Mouse (Mus musculus) heart, embryonic 13.5 days (tissue): Measurements from ENCODE around the gene Casp1. TPM values are rescaled to one million over a fixed set of nuclear protein-coding genes. Genes with fewer than 3 reads are reported as not detected.

ENCODE experiments used
- ATAC-seq: fragments of 200-750 bp; cut with Nextera tagmentation; 2 replicates; pipeline ENCODE4 v1.8.0; 2017; ENCODE audit warnings: moderate TSS enrichment; ENCODE audit not compliant: insufficient number of reproducible peaks, low FRiP score, low TSS enrichment; ENCODE audit errors: extremely low read depth
- H3K27ac ChIP-seq: fragments of 300-500 bp; sonication (generic); replicated peaks from 2 replicates; pipeline ENCODE4 v1.5.1; 2015; ENCODE audit warnings: moderate library complexity, mild to moderate bottlenecking, inconsistent platforms
- H3K27me3 ChIP-seq: fragments of 300-500 bp; sonication (generic); replicated peaks from 2 replicates; pipeline ENCODE4 v1.6.1; 2015; ENCODE audit warnings: mild to moderate bottlenecking, inconsistent platforms
- H3K36me3 ChIP-seq: fragments of 300-500 bp; sonication (generic); 2 replicates; pipeline ENCODE4 v1.6.1; 2015; ENCODE audit warnings: mild to moderate bottlenecking, inconsistent platforms
- H3K4me1 ChIP-seq: fragments of 300-500 bp; sonication (generic); 2 replicates; pipeline ENCODE4 v1.6.1; 2015; ENCODE audit warnings: inconsistent platforms
- H3K4me2 ChIP-seq: fragments of 300-500 bp; sonication (generic); 2 replicates; pipeline ENCODE4 v1.6.1; 2015; ENCODE audit warnings: inconsistent platforms, mild to moderate bottlenecking, moderate library complexity
- H3K4me3 ChIP-seq: fragments of 300-500 bp; sonication (generic); 2 replicates; pipeline ENCODE4 v1.5.1; 2015; ENCODE audit warnings: moderate library complexity, mild to moderate bottlenecking, inconsistent platforms
- H3K9ac ChIP-seq: fragments of 300-500 bp; sonication (generic); 2 replicates; pipeline ENCODE4 v1.6.1; 2015; ENCODE audit warnings: inconsistent platforms, mild to moderate bottlenecking, moderate library complexity
- H3K9me3 ChIP-seq: fragments of 300-500 bp; sonication (generic); 2 replicates; pipeline ENCODE4 v1.6.1; 2016; ENCODE audit warnings: inconsistent platforms
- WGBS: fragments of 180-500 bp; shearing (Covaris S2); methylation state at CpG from one replicate; pipeline ENCODE4 v1.1.7; 2015; ENCODE audit warnings: mixed read lengths; 5-methylcytosine and 5-hydroxymethylcytosine counted together
- polyA plus RNA-seq: library from polyadenylated mRNA; unstranded; fragments of >200 nt; fragmentation: Nextera tagmentation; extraction: Ambion mirVana; gene quantifications from 2 replicates; pipeline ENCODE4 v1.2.1, GENCODE M21; 2015

The Casp1 gene
- 0.70 and 0.79 TPM in 2 replicates for polyA plus RNA-seq

- ATAC-seq: no peak
- Histone ChIP-seq H3K4me1 (no peaks in the 10 kb centered on the region), H3K4me3 (no peak within 1 kb of the TSS), H3K36me3 (no peaks in the 10 kb centered on the region), H3K9me3 (no peaks in the 10 kb centered on the region), H3K9ac (no peak within 1 kb of the TSS), H3K27ac (no peak within 1 kb of the TSS), H3K27me3 (no peaks in the 10 kb centered on the region), H3K4me2 (no peak within 1 kb of the TSS)
- 68% methylated on average over 11 of the region's 11 CpGs for WGBS
Measured at GRCm38 (mm10) chr9:5298329-5299131, at the start of gene Casp1. Gene Casp1 (plus strand): TSS chr9:5298517.

GRCm38 (mm10) chr9:5263951-5264475, 34.3 kb upstream of the Casp1 start:
- no peak overlapping the region for H3K4me3 ChIP-seq
- H3K4me1 ChIP-seq: no peaks in the 10 kb centered on the region
- H3K9me3 ChIP-seq: no peaks in the 10 kb centered on the region
- 63% methylated on average over 2 of the region's 2 CpGs for WGBS
- H3K9ac ChIP-seq: no peak overlapping the region
- no peaks in the 10 kb centered on the region for H3K36me3 ChIP-seq
- no peaks in the 10 kb centered on the region for H3K27me3 ChIP-seq
- H3K4me2 ChIP-seq: no peak overlapping the region
- no peak overlapping the region for H3K27ac ChIP-seq
- no peak for ATAC-seq

GRCm38 (mm10) chr9:5270274-5270673, 28.0 kb upstream of the Casp1 start:
- no peaks in the 10 kb centered on the region for H3K9me3 ChIP-seq
- ATAC-seq: no peak
- no peaks in the 10 kb centered on the region for H3K4me1 ChIP-seq
- no peaks in the 10 kb centered on the region for H3K36me3 ChIP-seq
- 64% methylated on average over 2 of the region's 2 CpGs for WGBS
- no peak overlapping the region for H3K4me3 ChIP-seq
- no peak overlapping the region for H3K9ac ChIP-seq
- no peaks in the 10 kb centered on the region for H3K27me3 ChIP-seq
- no peak overlapping the region for H3K4me2 ChIP-seq
- no peak overlapping the region for H3K27ac ChIP-seq

- no peaks in the 10 kb centered on the region for H3K9me3 ChIP-seq
- H3K27ac ChIP-seq: peak overlapping the region; percentile 45; the same call in 1 of the 2 replicates
- H3K9ac ChIP-seq: no peak overlapping the region
- no peaks in the 10 kb centered on the region for H3K4me1 ChIP-seq
- 62% methylated on average over 1 of the region's 1 CpGs for WGBS
- H3K27me3 ChIP-seq: no peaks in the 10 kb centered on the region
- no peaks in the 10 kb centered on the region for H3K36me3 ChIP-seq
- no peak for ATAC-seq
- no peak overlapping the region for H3K4me3 ChIP-seq
- no peak overlapping the region for H3K4me2 ChIP-seq
Measured at GRCm38 (mm10) chr9:5270884-5271283, 27.4 kb upstream of the Casp1 start.

- H3K36me3 ChIP-seq: no peaks in the 10 kb centered on the region
- H3K4me1 ChIP-seq: no peaks in the 10 kb centered on the region
- WGBS: 53% methylated on average over 6 of the region's 6 CpGs
- H3K9ac ChIP-seq: no peak overlapping the region
- no peak for ATAC-seq
- no peaks in the 10 kb centered on the region for H3K9me3 ChIP-seq
- H3K4me3 ChIP-seq: no peak overlapping the region
- H3K27ac ChIP-seq: peak overlapping the region; percentile 45
- H3K4me2 ChIP-seq: no peak overlapping the region
- H3K27me3 ChIP-seq: no peaks in the 10 kb centered on the region
Measured at GRCm38 (mm10) chr9:5271334-5271845, 26.9 kb upstream of the Casp1 start.

GRCm38 (mm10) chr9:5286071-5286470, 12.2 kb upstream of the Casp1 start:
- Histone ChIP-seq H3K9ac (no peak overlapping the region), H3K4me3 (no peak overlapping the region), H3K27me3 (no peaks in the 10 kb centered on the region), H3K4me1 (no peaks in the 10 kb centered on the region), H3K4me2 (no peak overlapping the region), H3K9me3 (peaks cover 3% of the 10 kb centered on the region; the same call in 1 of the 2 replicates), H3K36me3 (no peaks in the 10 kb centered on the region), H3K27ac (no peak overlapping the region)
- 74% methylated on average over 2 of the region's 2 CpGs for WGBS
- ATAC-seq: no peak

GRCm38 (mm10) chr9:5286597-5286996, 11.7 kb upstream of the Casp1 start:
- H3K36me3 ChIP-seq: no peaks in the 10 kb centered on the region
- no peak overlapping the region for H3K4me3 ChIP-seq
- peaks cover 3% of the 10 kb centered on the region; the same call in 1 of the 2 replicates for H3K9me3 ChIP-seq
- ATAC-seq: no peak
- no peak overlapping the region for H3K9ac ChIP-seq
- H3K27me3 ChIP-seq: no peaks in the 10 kb centered on the region
- no peaks in the 10 kb centered on the region for H3K4me1 ChIP-seq
- H3K27ac ChIP-seq: no peak overlapping the region
- H3K4me2 ChIP-seq: no peak overlapping the region

GRCm38 (mm10) chr9:5296354-5297237, 1.7 kb upstream of the Casp1 start:
- no peak overlapping the region for H3K9ac ChIP-seq
- H3K36me3 ChIP-seq: no peaks in the 10 kb centered on the region
- H3K27ac ChIP-seq: no peak overlapping the region
- H3K4me1 ChIP-seq: no peaks in the 10 kb centered on the region
- no peak overlapping the region for H3K4me2 ChIP-seq
- no peaks in the 10 kb centered on the region for H3K9me3 ChIP-seq
- H3K4me3 ChIP-seq: no peak overlapping the region
- 59% methylated on average over 2 of the region's 2 CpGs for WGBS
- ATAC-seq: no peak
- no peaks in the 10 kb centered on the region for H3K27me3 ChIP-seq

- H3K4me2 ChIP-seq: no peak overlapping the region
- no peaks in the 10 kb centered on the region for H3K9me3 ChIP-seq
- H3K36me3 ChIP-seq: no peaks in the 10 kb centered on the region
- no peak overlapping the region for H3K9ac ChIP-seq
- H3K27ac ChIP-seq: no peak overlapping the region
- H3K4me1 ChIP-seq: no peaks in the 10 kb centered on the region
- no peak overlapping the region for H3K4me3 ChIP-seq
- 76% methylated on average over 2 of the region's 2 CpGs for WGBS
- ATAC-seq: no peak
- H3K27me3 ChIP-seq: no peaks in the 10 kb centered on the region
Measured at GRCm38 (mm10) chr9:5299132-5299381, 740 bp downstream of the Casp1 start.

- no peaks in the 10 kb centered on the region for H3K27me3 ChIP-seq
- no peaks in the 10 kb centered on the region for H3K9me3 ChIP-seq
- peak within 1 kb of the TSS; percentile 34 for H3K4me3 ChIP-seq
- H3K4me1 ChIP-seq: no peaks in the 10 kb centered on the region
- no peak within 1 kb of the TSS for H3K9ac ChIP-seq
- no peaks in the 10 kb centered on the region for H3K36me3 ChIP-seq
- 46% methylated on average over 5 of the region's 5 CpGs for WGBS
- no peak for ATAC-seq
- no peak within 1 kb of the TSS for H3K27ac ChIP-seq
- peak within 1 kb of the TSS; percentile 46 for H3K4me2 ChIP-seq
Measured at GRCm38 (mm10) chr9:5308561-5308960, 10.2 kb downstream of the Casp1 start, which contains the start of gene Casp4. Gene Casp4 (plus strand): TSS chr9:5308828.

- Histone ChIP-seq H3K4me2 (no peak overlapping the region), H3K4me3 (no peak overlapping the region), H3K36me3 (no peaks in the 10 kb centered on the region), H3K9me3 (no peaks in the 10 kb centered on the region), H3K4me1 (no peaks in the 10 kb centered on the region), H3K27me3 (no peaks in the 10 kb centered on the region), H3K9ac (no peak overlapping the region), H3K27ac (no peak overlapping the region)
- no peak for ATAC-seq
Measured at GRCm38 (mm10) chr9:5310112-5310511, 11.8 kb downstream of the Casp1 start.
